Mouse (Mus musculus): ENCODE data around the gene Cdc7. TPM values are rescaled to one million over a fixed set of nuclear protein-coding genes. Genes with fewer than 3 reads are reported as not detected.
A peak's percentile ranks its signal among the peaks of the same experiment; 100 is the strongest.

Cdc7 gene
- polyA plus RNA-seq, 1 experiment, result 48.7 TPM

DNA sequence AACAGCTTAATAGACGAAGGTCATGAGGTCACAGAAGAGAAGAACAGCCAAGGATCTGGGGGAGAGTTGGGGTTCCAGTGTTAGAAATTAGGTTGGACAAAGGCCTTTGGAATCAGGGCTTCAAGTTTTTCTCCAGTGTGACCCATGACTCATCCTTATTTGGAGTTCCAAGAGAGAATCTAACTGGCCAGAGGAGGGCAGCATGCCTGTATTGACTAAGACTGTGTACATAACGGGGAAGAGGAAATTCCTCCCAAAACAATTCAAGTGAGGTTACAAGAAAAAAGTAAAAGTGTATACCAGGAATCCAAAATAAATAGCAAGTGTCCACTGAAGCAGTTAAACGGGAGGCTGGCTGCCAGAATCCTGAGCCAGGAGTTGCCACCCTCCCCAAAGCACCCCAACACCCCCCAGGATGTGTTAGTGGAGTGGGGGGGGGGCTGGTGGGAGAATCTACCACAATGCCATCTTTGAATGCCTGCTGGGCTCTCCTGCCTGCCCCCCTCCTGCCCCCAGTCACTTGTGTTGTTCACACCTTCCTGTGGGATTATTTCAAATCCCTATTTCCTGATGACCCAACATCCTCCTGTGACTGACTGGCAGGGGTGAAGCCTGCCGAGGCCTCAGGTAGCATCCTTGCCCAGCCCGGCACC lies 31.9 kb downstream of the Cdc7 start:
- DNase-seq (ENCODE audit: low read depth), result peak; percentile 82
- no peak for TF ChIP-seq POLR2A (IDR thresholded peaks at IDR 0.05; ENCODE audit: borderline replicate concordance, extremely low read depth, insufficient read depth, insufficient read length, poor library complexity, severe bottlenecking)
- peak; percentile 55; the same call in 1 of the 2 replicates for TF ChIP-seq CTCF (IDR thresholded peaks at IDR 0.05; ENCODE audit: borderline replicate concordance, extremely low read depth, insufficient read depth, insufficient read length)

DNA sequence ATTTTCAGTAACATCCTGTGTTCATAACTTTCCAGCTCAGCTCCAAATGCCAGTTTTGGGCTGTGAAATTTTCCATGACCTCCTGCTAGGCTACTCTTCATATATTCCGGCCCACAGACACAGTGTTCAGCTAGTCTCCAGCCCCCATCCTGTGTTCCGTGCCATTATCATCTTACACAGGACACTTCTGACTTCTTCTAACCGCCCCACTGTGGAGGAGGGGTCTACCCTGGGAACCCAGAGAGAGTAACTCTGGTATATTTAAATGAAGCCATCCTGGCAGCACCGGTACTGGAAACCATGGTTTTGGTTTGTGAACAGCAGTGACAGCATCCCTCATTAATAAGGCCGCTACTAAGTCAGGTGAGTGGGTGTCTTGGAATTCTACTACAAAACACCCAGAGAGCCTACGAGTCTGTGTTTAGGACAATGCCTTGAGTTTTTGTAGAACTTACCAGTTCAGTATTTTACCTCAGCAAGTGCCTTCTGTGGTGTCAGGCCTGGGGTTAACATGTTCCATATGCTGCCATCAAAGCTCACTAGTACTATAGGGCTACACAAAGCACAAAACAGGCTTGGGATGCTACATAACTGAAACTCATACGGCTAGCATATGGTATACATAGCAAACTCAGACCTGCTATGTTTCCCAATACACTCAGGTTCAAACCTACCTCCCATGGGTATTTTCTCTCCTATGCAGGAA lies 32.6 kb downstream of the Cdc7 start:
- DNase-seq (ENCODE audit: low read depth), result no peak
- no peak for TF ChIP-seq CTCF (IDR thresholded peaks at IDR 0.05; ENCODE audit: borderline replicate concordance, extremely low read depth, insufficient read depth, insufficient read length)
- TF ChIP-seq POLR2A (IDR thresholded peaks at IDR 0.05; ENCODE audit: borderline replicate concordance, extremely low read depth, insufficient read depth, insufficient read length, poor library complexity, severe bottlenecking), result no peak

DNA sequence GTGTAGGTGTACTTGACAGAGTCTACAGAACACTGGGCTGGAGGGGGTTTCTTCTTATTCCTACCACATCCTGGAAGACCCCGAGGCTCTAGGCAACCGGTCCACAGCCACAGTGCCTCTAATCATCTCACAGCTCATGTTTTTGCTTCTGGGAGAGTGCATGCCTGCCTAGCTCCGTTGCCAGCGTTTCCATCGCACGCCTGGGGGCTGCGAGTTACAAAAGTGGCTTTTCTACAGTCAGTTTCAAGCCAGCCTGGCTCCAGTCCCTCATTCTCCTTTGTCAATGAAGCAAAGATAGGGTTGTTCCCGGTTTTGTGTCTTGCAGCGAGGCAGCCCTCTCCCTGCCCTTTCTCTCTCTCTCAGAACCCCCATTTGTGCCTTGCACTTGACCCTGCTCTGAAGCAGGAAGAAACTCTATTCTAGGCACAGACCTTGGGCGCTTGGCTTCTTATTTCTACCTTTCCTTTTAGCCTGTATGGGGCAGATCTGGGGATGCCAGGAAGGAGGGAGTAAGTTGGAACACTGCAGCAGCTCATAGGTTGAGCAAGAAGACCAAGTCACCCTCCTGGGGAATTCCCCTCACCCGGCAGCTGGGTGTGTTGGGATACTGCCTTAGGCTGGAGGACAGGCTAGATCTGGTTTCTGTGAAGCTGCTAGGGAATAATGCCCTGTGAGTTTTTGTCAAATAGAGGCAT lies 37.4 kb downstream of the Cdc7 start:
- TF ChIP-seq POLR2A (IDR thresholded peaks at IDR 0.05; ENCODE audit: borderline replicate concordance, extremely low read depth, insufficient read depth, insufficient read length, poor library complexity, severe bottlenecking) (no peak), CTCF (IDR thresholded peaks at IDR 0.05; ENCODE audit: borderline replicate concordance, extremely low read depth, insufficient read depth, insufficient read length) (no peak)

DNA sequence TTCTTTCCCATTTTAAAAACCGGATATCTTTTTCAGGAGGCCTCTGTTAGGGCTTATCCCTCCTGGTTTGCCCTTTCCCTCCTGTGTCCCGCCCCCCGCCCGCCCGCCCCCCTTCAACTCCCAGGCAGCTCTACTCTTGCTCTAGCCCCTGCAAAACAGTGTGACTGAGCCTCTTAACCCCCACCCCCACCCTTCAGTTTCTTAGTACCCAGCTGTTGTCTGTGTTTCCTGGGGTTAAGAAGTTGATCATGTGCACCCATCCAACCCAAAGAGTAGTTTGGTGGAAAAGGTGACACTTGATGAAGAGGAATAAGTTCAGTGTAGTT lies 37.9 kb downstream of the Cdc7 start:
- TF ChIP-seq POLR2A (IDR thresholded peaks at IDR 0.05; ENCODE audit: borderline replicate concordance, extremely low read depth, insufficient read depth, insufficient read length, poor library complexity, severe bottlenecking) (no peak), CTCF (IDR thresholded peaks at IDR 0.05; ENCODE audit: borderline replicate concordance, extremely low read depth, insufficient read depth, insufficient read length) (no peak)
- no peak for DNase-seq (ENCODE audit: low read depth)

More for the DNA sequence above, 37.4 kb downstream of the Cdc7 start:
- DNase-seq (ENCODE audit: low read depth), result peak; percentile 54

DNA sequence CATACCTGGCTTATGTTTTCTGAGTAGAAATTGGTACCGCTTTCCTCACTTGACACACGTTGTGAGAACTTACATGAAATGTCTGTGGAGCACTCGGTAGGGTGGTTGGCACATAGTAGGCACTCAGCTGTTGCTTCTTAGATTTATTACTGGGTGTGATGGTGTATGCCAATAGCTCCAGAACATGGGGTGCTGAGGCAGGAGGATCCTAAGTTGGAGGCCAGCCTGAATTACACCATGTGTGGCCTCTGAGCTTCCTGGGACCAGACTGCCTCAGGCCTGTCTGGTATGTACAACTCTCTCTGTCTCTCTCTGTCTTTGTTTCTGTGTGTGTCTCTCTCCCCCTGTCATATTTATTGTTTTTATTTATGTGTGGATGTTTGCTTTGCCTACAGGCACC lies 45.6 kb downstream of the Cdc7 start:
- no peak for TF ChIP-seq CTCF (IDR thresholded peaks at IDR 0.05; ENCODE audit: borderline replicate concordance, extremely low read depth, insufficient read depth, insufficient read length)
- TF ChIP-seq POLR2A (IDR thresholded peaks at IDR 0.05; ENCODE audit: borderline replicate concordance, extremely low read depth, insufficient read depth, insufficient read length, poor library complexity, severe bottlenecking), result no peak
- no peak for DNase-seq (ENCODE audit: low read depth)

DNA sequence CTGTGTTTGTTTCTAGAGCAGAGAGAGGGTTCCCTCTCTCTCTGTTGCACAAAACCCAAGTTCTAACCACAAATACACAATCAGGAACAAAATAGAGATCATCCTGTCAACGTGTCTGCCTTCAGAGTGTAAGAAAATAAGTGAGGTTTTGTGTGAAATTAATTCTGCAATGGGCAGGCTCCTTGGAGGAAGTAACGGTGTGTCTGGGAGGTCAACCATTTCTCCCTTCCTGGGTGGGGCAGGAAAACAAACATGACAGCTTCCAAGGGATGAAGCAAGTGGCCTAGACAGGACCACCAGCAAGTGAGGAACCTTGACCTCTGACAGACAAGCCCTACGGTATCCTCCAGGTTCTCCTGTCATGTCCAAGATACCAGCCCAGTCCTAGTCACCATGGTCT lies 46.2 kb downstream of the Cdc7 start:
- TF ChIP-seq POLR2A (IDR thresholded peaks at IDR 0.05; ENCODE audit: borderline replicate concordance, extremely low read depth, insufficient read depth, insufficient read length, poor library complexity, severe bottlenecking), result no peak
- no peak for TF ChIP-seq CTCF (IDR thresholded peaks at IDR 0.05; ENCODE audit: borderline replicate concordance, extremely low read depth, insufficient read depth, insufficient read length)
- no peak for DNase-seq (ENCODE audit: low read depth)

DNA sequence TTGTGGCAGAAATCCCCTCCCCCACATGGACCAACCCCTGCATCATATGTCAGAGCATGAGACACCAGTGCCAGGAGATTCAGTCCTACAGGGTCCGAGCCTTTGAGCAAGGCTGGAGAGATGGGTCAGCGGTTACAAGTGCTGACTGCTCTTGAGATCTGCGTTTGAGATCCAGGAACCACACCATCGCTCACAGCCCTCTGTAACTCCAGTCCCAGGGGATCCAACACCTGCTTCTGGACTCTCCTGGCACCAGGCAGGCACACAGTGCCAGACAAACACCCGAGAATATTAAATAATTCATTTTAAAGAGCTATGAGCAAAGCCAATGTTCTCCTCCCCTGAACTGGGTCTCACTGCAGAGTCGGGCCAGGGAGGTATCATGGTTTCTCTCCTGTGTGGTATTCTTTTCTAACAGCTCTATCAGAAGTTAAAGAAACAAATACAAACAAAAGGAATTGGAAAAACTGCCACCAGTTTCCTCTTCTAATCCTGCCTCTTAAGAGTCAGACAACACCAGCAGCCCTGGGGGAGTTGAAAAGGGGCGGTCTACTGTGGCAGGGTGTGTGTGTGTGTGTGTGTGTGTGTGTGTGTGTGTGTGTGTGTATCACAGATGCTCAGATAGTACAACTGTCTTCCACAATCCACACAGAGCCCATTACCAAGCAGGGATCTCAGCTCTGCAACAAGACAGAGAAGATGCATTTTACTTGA lies 47.4 kb downstream of the Cdc7 start:
- TF ChIP-seq CTCF (IDR thresholded peaks at IDR 0.05; ENCODE audit: borderline replicate concordance, extremely low read depth, insufficient read depth, insufficient read length), result no peak
- no peak for TF ChIP-seq POLR2A (IDR thresholded peaks at IDR 0.05; ENCODE audit: borderline replicate concordance, extremely low read depth, insufficient read depth, insufficient read length, poor library complexity, severe bottlenecking)
- DNase-seq (ENCODE audit: low read depth), result no peak

DNA sequence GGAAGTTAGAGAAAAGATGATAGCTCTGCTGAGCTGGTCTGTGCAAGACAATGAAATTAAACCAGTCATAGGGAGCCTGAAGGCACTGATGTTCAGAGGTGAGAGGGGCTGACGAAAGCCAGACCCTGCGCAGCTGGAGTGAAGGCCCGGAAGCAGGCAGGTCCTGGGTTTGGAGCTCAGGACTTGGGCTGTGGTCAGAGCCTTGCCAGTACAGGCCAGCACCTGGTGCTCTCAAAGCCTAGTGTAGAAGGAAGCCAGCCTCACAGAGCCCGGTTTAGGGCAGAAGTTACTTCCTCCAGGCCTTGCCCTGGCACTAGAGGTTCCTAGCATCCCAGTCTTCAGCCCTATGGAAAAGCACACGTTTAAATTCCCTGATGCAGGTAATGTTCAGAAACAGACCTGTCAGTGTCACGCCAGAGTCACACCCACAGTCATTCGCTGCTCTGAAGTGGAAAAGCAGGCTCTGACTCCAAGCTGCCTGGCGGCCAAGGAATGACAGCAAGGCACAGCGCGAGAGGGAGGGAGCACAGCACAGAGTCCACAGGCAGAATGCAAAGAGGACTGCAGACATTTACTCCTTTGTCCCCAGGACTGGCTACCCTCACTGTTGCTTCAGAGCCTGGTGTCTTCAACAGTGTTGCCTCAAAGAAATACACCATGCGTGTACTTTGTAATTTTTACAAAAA lies 48.1 kb downstream of the Cdc7 start:
- DNase-seq (ENCODE audit: low read depth), result no peak
- TF ChIP-seq POLR2A (IDR thresholded peaks at IDR 0.05; ENCODE audit: borderline replicate concordance, extremely low read depth, insufficient read depth, insufficient read length, poor library complexity, severe bottlenecking) (no peak), CTCF (IDR thresholded peaks at IDR 0.05; ENCODE audit: borderline replicate concordance, extremely low read depth, insufficient read depth, insufficient read length) (no peak)

DNA sequence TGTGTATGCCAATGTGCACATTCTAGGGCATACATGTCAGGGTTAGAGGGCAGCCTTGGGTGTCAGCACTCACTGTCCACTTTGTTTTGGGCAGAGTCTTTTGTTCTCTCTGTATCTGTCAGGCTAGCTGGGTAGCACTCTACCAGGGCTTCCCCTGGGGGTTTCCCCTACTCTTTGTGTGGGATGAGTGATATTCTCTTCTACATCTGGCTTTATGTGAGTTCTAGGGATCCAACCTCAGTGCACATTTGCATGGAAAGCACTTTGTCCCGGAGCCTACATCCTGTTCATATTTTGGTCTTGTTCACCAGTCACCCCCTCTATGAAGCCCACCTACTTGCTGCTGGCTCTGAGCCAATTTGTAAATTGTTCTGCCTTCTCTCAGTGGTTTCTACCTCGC lies 49.3 kb downstream of the Cdc7 start:
- DNase-seq (ENCODE audit: low read depth), result no peak
- TF ChIP-seq POLR2A (IDR thresholded peaks at IDR 0.05; ENCODE audit: borderline replicate concordance, extremely low read depth, insufficient read depth, insufficient read length, poor library complexity, severe bottlenecking) (no peak), CTCF (IDR thresholded peaks at IDR 0.05; ENCODE audit: borderline replicate concordance, extremely low read depth, insufficient read depth, insufficient read length) (no peak)

DNA sequence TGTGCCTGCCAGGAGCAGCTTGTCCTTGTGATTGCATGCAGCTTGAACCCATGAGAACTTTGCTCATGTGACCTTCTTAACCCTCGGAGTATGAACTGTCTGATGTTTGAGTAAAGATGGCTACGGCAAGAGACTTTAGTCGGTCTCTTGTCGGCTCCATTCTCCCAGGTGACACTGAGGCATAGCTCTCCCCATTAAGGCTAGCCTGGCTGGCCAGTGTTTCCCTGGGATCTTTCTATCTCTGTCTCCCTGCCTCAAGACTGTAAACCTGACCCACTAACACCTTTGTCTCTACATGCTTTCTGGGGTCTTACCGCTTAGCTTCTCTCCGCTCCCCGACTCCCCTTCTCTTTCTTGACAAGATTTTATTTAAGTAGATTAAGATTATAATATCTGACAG lies 50.0 kb downstream of the Cdc7 start:
- TF ChIP-seq POLR2A (IDR thresholded peaks at IDR 0.05; ENCODE audit: borderline replicate concordance, extremely low read depth, insufficient read depth, insufficient read length, poor library complexity, severe bottlenecking), result no peak
- DNase-seq (ENCODE audit: low read depth), result no peak

DNA sequence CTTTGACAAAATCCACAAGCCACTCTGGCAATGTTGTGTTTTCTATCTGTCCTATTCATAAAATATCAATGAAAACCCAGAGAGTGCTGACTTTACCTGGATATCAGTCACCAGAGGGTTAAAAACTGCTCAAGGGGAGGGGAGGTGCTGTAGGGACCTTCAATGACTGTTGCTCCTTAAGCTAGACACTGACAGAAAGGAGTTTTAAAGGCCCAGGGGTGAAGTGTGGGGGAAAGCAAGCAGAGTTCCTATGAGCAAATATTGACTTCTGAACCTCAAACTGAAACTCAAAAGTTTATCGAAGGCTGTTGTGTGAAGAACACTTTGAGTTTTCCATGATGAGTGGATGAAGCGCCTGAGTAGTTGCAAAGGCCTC lies 50.9 kb downstream of the Cdc7 start:
- DNase-seq (ENCODE audit: low read depth), result no peak
- no peak for TF ChIP-seq CTCF (IDR thresholded peaks at IDR 0.05; ENCODE audit: borderline replicate concordance, extremely low read depth, insufficient read depth, insufficient read length)
- no peak for TF ChIP-seq POLR2A (IDR thresholded peaks at IDR 0.05; ENCODE audit: borderline replicate concordance, extremely low read depth, insufficient read depth, insufficient read length, poor library complexity, severe bottlenecking)

Measured in brain, embryonic 14.5 days (tissue).